Mouse (Mus musculus): ENCODE measurements around the gene Prss50.

DNA sequence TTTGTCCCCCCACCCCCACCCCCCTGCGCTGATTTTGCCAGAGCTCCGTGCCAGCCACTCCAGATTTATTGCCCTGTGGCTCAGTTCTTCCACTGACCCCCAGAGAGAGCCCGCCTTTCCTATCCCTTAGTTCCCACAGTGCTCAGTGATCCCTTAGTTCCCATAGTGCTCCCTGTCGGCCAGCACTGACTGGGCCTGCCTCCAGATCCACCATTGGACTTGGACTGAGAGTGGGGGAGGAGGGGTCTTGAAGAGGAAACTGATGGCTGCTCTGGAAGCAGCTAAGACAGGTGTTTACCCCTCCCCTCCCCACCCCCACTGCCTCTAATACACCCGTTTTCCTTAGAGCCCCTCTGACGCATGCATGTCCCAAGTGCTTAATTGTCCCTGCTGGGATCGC is 38.2 kb downstream of the Prss50 start:
- TF ChIP-seq CTCF (IDR thresholded peaks at IDR 0.05; ENCODE audit: borderline replicate concordance, control insufficient read depth, extremely low read depth, insufficient read depth, low read length, poor library complexity): no peak
- no peak for TF ChIP-seq POLR2A (IDR thresholded peaks at IDR 0.05; ENCODE audit: control insufficient read depth, extremely low read depth, insufficient read depth, low read length, poor library complexity)

All from thymus, adult 2 months (tissue).